Mouse (Mus musculus) megakaryocyte, embryonic 14.5 days (primary cell): ENCODE measurements around the gene Ppp1r11.

Source experiments
- FLI1 ChIP-seq: IDR thresholded peaks from 2 replicates; pipeline ENCODE4 v1.6.1; 2012; ENCODE audit warnings: low read length, inconsistent platforms, mixed read lengths
- GATA1 ChIP-seq: IDR thresholded peaks from 3 replicates; pipeline ENCODE4 v1.6.1; 2012; ENCODE audit warnings: mixed read lengths, low read length, inconsistent platforms, borderline replicate concordance

- TF ChIP-seq GATA1, result no peak
- TF ChIP-seq FLI1, result no peak
Observed at GRCm38 (mm10) chr17:36931806-36932205, 19.7 kb downstream of the Ppp1r11 start.
